Comparison of ENCODE assay signal across 9 mouse cellular contexts in genomic region chr8:102978161-102978581, GRCm38 (mm10).
DNase-seq lines count a peak whose midpoint lies in the region; ATAC-seq and TF ChIP-seq lines count a peak whose summit lies in the region.
"Had no signal": no experiment of that assay in that cellular context is flagged by ENCODE, and none has a peak within 500 bp of the region (broad histone marks: within the 10 kb centered on the region; RNA-seq: fewer than 3 reads in every experiment).

No protein-coding gene starts in this region.

- no peak overlapping the region for H3K4me3 ChIP-seq in intestine, embryonic 15.5 days (replicated peaks)
- H3K4me3 ChIP-seq in intestine, postnatal 0 days (ENCODE audit: low read depth, low read length) = no peak overlapping the region
- H3K4me3 ChIP-seq in embryonic facial prominence, embryonic 10.5 days = no peak overlapping the region
- H3K4me3 ChIP-seq in kidney, postnatal 0 days (replicated peaks; ENCODE audit: low read depth, low read length) = no peak overlapping the region
- H3K4me3 ChIP-seq in liver, embryonic 11.5 days (ENCODE audit: low read depth, low read length) = no peak overlapping the region
- no peak overlapping the region for H3K4me3 ChIP-seq in forebrain, embryonic 15.5 days

- 57% methylated on average over 7 of the region's 7 CpGs for WGBS in intestine, embryonic 15.5 days
- 72% methylated on average over 7 of the region's 7 CpGs for WGBS in intestine, postnatal 0 days
- WGBS in embryonic facial prominence, embryonic 10.5 days = 41% methylated on average over 7 of the region's 7 CpGs
- WGBS in kidney, postnatal 0 days = 60% methylated on average over 7 of the region's 7 CpGs
- 71% methylated on average over 7 of the region's 7 CpGs for WGBS in liver, embryonic 11.5 days
- 75% methylated on average over 7 of the region's 7 CpGs for WGBS in forebrain, embryonic 15.5 days

- H3K4me1 ChIP-seq in intestine, embryonic 15.5 days (replicated peaks) = no peaks in the 10 kb centered on the region
- no peaks in the 10 kb centered on the region for H3K4me1 ChIP-seq in intestine, postnatal 0 days (replicated peaks; ENCODE audit: control insufficient read depth, insufficient read depth, low read length)
- H3K4me1 ChIP-seq in embryonic facial prominence, embryonic 10.5 days = peaks cover 45% of the 10 kb centered on the region
- H3K4me1 ChIP-seq in kidney, postnatal 0 days (replicated peaks; ENCODE audit: insufficient read depth, low read length) = no peaks in the 10 kb centered on the region
- no peaks in the 10 kb centered on the region for H3K4me1 ChIP-seq in liver, embryonic 11.5 days (replicated peaks; ENCODE audit: control insufficient read depth, insufficient read depth, low read length)
- no peaks in the 10 kb centered on the region for H3K4me1 ChIP-seq in forebrain, embryonic 15.5 days

- H3K36me3 ChIP-seq in intestine, embryonic 15.5 days = no peaks in the 10 kb centered on the region
- no peaks in the 10 kb centered on the region for H3K36me3 ChIP-seq in intestine, postnatal 0 days (ENCODE audit: control insufficient read depth, insufficient read depth)
- H3K36me3 ChIP-seq in embryonic facial prominence, embryonic 10.5 days (replicated peaks) = no peaks in the 10 kb centered on the region
- H3K36me3 ChIP-seq in kidney, postnatal 0 days (ENCODE audit: insufficient read depth, low read length) = no peaks in the 10 kb centered on the region
- no peaks in the 10 kb centered on the region for H3K36me3 ChIP-seq in liver, embryonic 11.5 days (ENCODE audit: control insufficient read depth, insufficient read depth, low read length)
- no peaks in the 10 kb centered on the region for H3K36me3 ChIP-seq in forebrain, embryonic 15.5 days

- H3K27ac ChIP-seq in intestine, embryonic 15.5 days = no peak overlapping the region
- no peak overlapping the region for H3K27ac ChIP-seq in intestine, postnatal 0 days (ENCODE audit: low read depth, low read length)
- peak overlapping the region; percentile 54 for H3K27ac ChIP-seq in embryonic facial prominence, embryonic 10.5 days (replicated peaks)
- no peak overlapping the region for H3K27ac ChIP-seq in kidney, postnatal 0 days
- H3K27ac ChIP-seq in liver, embryonic 11.5 days (ENCODE audit: low read depth, low read length) = no peak overlapping the region
- no peak overlapping the region for H3K27ac ChIP-seq in forebrain, embryonic 15.5 days (replicated peaks)

- ATAC-seq in intestine, embryonic 15.5 days = peak; percentile 39; the same call in 1 of the 2 replicates
- ATAC-seq in intestine, postnatal 0 days = no peak
- 0 out of 2 replicates have a peak, but pooled peaks have one; percentile 17 for ATAC-seq in kidney, postnatal 0 days (replicated peaks; ENCODE audit: low FRiP score, low read depth)
- ATAC-seq in liver, embryonic 11.5 days (replicated peaks; ENCODE audit: low FRiP score) = no peak
- ATAC-seq in forebrain, embryonic 15.5 days (replicated peaks) = no peak
- ATAC-seq: forebrain, embryonic 16.5 days had no signal

- no peak for TF ChIP-seq CTCF in intestine, postnatal 0 days (IDR thresholded peaks at IDR 0.05; ENCODE audit: low read depth)
- no peak for TF ChIP-seq CTCF in kidney, postnatal 0 days (IDR thresholded peaks at IDR 0.05; ENCODE audit: low read depth)

- H3K9ac ChIP-seq in intestine, embryonic 15.5 days = no peak overlapping the region
- H3K9ac ChIP-seq in intestine, postnatal 0 days (ENCODE audit: low read depth, low read length) = no peak overlapping the region
- H3K9ac ChIP-seq in kidney, postnatal 0 days (ENCODE audit: low read depth, low read length) = no peak overlapping the region
- no peak overlapping the region for H3K9ac ChIP-seq in liver, embryonic 11.5 days (ENCODE audit: low read depth, low read length)
- H3K9ac ChIP-seq in forebrain, embryonic 15.5 days (replicated peaks) = no peak overlapping the region

- no peak overlapping the region for H3K4me2 ChIP-seq in intestine, embryonic 15.5 days (replicated peaks)
- H3K4me2 ChIP-seq in intestine, postnatal 0 days (replicated peaks; ENCODE audit: low read depth) = no peak overlapping the region
- no peak overlapping the region for H3K4me2 ChIP-seq in kidney, postnatal 0 days (ENCODE audit: low read length)
- H3K4me2 ChIP-seq in liver, embryonic 11.5 days = no peak overlapping the region
- no peak overlapping the region for H3K4me2 ChIP-seq in forebrain, embryonic 15.5 days (replicated peaks)

- peak; percentile 85 for DNase-seq in embryonic facial prominence, embryonic 10.5 days (ENCODE audit: low spot score)
- peak; percentile 63 for DNase-seq in kidney, postnatal 0 days (ENCODE audit: low spot score)
- peak; percentile 76 for DNase-seq in lung, postnatal 36 days
- no peak for DNase-seq in liver, embryonic 11.5 days (ENCODE audit: low spot score)
- DNase-seq in frontal cortex, adult 2 months (ENCODE audit: extremely low spot score in 1 of 2, low spot score in 1 of 2) = no peak

- H3K27me3 ChIP-seq in intestine, embryonic 15.5 days (replicated peaks) = no peaks in the 10 kb centered on the region
- H3K27me3 ChIP-seq in intestine, postnatal 0 days (replicated peaks; ENCODE audit: control insufficient read depth, insufficient read depth, low read length) = no peaks in the 10 kb centered on the region
- no peaks in the 10 kb centered on the region for H3K27me3 ChIP-seq in embryonic facial prominence, embryonic 10.5 days (replicated peaks; ENCODE audit: low read depth, poor library complexity, severe bottlenecking)
- no peaks in the 10 kb centered on the region for H3K27me3 ChIP-seq in kidney, postnatal 0 days (ENCODE audit: insufficient read depth, low read length)
- H3K27me3 ChIP-seq in liver, embryonic 11.5 days (replicated peaks; ENCODE audit: control insufficient read depth, insufficient read depth, low read length) = no peaks in the 10 kb centered on the region
- H3K27me3 ChIP-seq in forebrain, embryonic 15.5 days = no peaks in the 10 kb centered on the region

- no peaks in the 10 kb centered on the region for H3K9me3 ChIP-seq in intestine, embryonic 15.5 days
- H3K9me3 ChIP-seq in intestine, postnatal 0 days (ENCODE audit: control insufficient read depth) = no peaks in the 10 kb centered on the region
- no peaks in the 10 kb centered on the region for H3K9me3 ChIP-seq in embryonic facial prominence, embryonic 10.5 days
- H3K9me3 ChIP-seq in kidney, postnatal 0 days (replicated peaks; ENCODE audit: low read length) = no peaks in the 10 kb centered on the region
- no peaks in the 10 kb centered on the region for H3K9me3 ChIP-seq in liver, embryonic 11.5 days (ENCODE audit: control insufficient read depth, low read length)
- no peaks in the 10 kb centered on the region for H3K9me3 ChIP-seq in forebrain, embryonic 15.5 days

Comparison
In these comparisons a context has a peak if more than half of its experiments do, and no peak if none do; other contexts are left out.
1. ATAC-seq: peak in intestine, embryonic 15.5 days (single experiment) and kidney, postnatal 0 days (single experiment); none in intestine, postnatal 0 days (single experiment), liver, embryonic 11.5 days (single experiment) and forebrain, embryonic 15.5 days (single experiment).
2. DNase-seq: peak in embryonic facial prominence, embryonic 10.5 days (single experiment), kidney, postnatal 0 days (single experiment) and lung, postnatal 36 days (single experiment); none in liver, embryonic 11.5 days (single experiment) and frontal cortex, adult 2 months (0 of 2).